Mouse (Mus musculus) hindbrain, embryonic 14.5 days (tissue): ENCODE data around the gene Kmt2c. TPM values are rescaled to one million over a fixed set of nuclear protein-coding genes. Genes with fewer than 3 reads are reported as not detected.

Experiments
- ATAC-seq: fragments of 200-750 bp; cut with Nextera tagmentation; 2 replicates; pipeline ENCODE4 v1.8.0; 2017; ENCODE audit warnings: moderate number of reproducible peaks, mild to moderate bottlenecking, moderate TSS enrichment, moderate library complexity; ENCODE audit not compliant: low FRiP score
- DNase-seq: peaks from one replicate; pipeline ENCODE4 v3.0.0-alpha.2; 2015; ENCODE audit warnings: low spot score
- H3K27ac ChIP-seq: fragments of 300-500 bp; sonication (generic); 2 replicates; pipeline ENCODE4 v1.5.1; 2014; ENCODE audit warnings: mild to moderate bottlenecking, moderate library complexity
- H3K27me3 ChIP-seq: fragments of 300-500 bp; sonication (generic); 2 replicates; pipeline ENCODE4 v1.6.1; 2014; ENCODE audit warnings: mild to moderate bottlenecking, low read length, mixed read lengths; ENCODE audit not compliant: control insufficient read depth, insufficient read depth
- H3K36me3 ChIP-seq: fragments of 300-500 bp; sonication (generic); replicated peaks from 2 replicates; pipeline ENCODE4 v1.6.1; 2014; ENCODE audit not compliant: control insufficient read depth, insufficient read depth
- H3K4me1 ChIP-seq: fragments of 300-500 bp; sonication (generic); replicated peaks from 2 replicates; pipeline ENCODE4 v1.6.1; 2014; ENCODE audit warnings: antibody characterized with exemption, low read length, mixed read lengths; ENCODE audit not compliant: control insufficient read depth, insufficient read depth
- H3K4me2 ChIP-seq: fragments of 300-500 bp; sonication (generic); replicated peaks from 2 replicates; pipeline ENCODE4 v1.6.1; 2014; ENCODE audit warnings: mild to moderate bottlenecking, moderate library complexity
- H3K4me3 ChIP-seq: fragments of 300-500 bp; sonication (generic); replicated peaks from 2 replicates; pipeline ENCODE4 v1.5.1; 2014; ENCODE audit warnings: mild to moderate bottlenecking, low read length
- H3K9ac ChIP-seq: fragments of 300-500 bp; sonication (generic); 2 replicates; pipeline ENCODE4 v1.6.1; 2014
- H3K9me3 ChIP-seq: fragments of 300-500 bp; sonication (generic); 2 replicates; pipeline ENCODE4 v1.6.1; 2016; ENCODE audit warnings: low read length; ENCODE audit not compliant: control insufficient read depth
- WGBS: fragments of 180-500 bp; shearing (Covaris S2); extraction: QIAGEN DNeasy Blood & Tissue Kit; methylation state at CpG from one replicate; pipeline ENCODE4 v1.1.7; 2014; 5-methylcytosine and 5-hydroxymethylcytosine counted together
- polyA plus RNA-seq: library from polyadenylated mRNA; unstranded; fragments of >200 nt; fragmentation: Nextera tagmentation; extraction: Ambion mirVana; gene quantifications from 2 replicates; pipeline ENCODE4 v1.2.1, GENCODE M21; 2014

Gene Kmt2c
- polyA plus RNA-seq, 1 experiment from 2014 or later, result 26.8 TPM

DNA sequence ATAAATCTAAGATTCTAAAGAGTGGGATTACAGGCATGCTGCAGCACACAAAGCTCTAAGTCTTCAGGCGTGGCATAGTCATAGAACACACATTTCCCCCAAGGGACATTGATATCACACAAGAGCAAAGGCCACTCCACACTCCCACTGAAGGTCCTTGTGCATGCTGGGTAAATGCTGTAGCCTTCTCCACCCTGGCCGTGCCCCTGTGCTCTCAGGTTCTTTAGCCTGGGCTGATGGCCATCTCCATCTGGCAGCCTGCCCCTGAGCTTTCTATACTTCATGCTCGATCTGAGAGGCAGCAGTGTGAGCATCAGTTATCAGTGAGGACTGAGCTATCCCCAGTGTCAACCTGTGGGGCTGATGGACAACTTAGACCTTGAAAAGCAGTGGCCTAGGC lies 21.2 kb upstream of the Kmt2c start:
- H3K9me3 ChIP-seq, result no peaks in the 10 kb centered on the region
- H3K4me2 ChIP-seq, result no peak overlapping the region
- no peak overlapping the region for H3K4me3 ChIP-seq
- ATAC-seq (no peak), DNase-seq (no peak)
- no peaks in the 10 kb centered on the region for H3K27me3 ChIP-seq
- H3K9ac ChIP-seq, result no peak overlapping the region
- no peak overlapping the region for H3K27ac ChIP-seq
- no peaks in the 10 kb centered on the region for H3K36me3 ChIP-seq
- H3K4me1 ChIP-seq, result no peaks in the 10 kb centered on the region
- WGBS, result 79% methylated on average over 3 of the region's 3 CpGs

DNA sequence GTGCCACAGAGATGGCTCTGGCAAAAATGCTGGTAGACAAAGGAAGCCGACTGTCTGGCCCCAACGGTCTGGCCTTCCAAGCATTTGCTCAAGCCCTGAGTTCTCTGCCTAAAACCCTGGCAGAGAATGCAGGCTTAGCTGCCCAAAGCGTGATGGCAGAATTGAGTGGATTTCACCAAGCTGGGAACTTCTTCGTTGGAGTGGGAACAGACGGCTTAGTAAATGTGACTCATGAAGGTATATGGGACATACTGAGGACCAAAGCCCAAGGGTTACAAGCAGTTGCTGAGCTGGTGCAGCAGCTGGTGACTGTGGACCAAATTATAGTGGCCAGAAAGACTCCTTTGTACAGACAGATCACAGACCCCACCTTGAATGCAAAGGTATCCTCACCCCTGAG lies 19.0 kb upstream of the Kmt2c start:
- H3K36me3 ChIP-seq, result no peaks in the 10 kb centered on the region
- H3K4me2 ChIP-seq, result no peak overlapping the region
- no peaks in the 10 kb centered on the region for H3K4me1 ChIP-seq
- ATAC-seq (no peak), DNase-seq (no peak)
- H3K27ac ChIP-seq, result no peak overlapping the region
- H3K4me3 ChIP-seq, result no peak overlapping the region
- H3K9ac ChIP-seq, result no peak overlapping the region
- no peaks in the 10 kb centered on the region for H3K27me3 ChIP-seq
- WGBS, result 86% methylated on average over 5 of the region's 5 CpGs
- no peaks in the 10 kb centered on the region for H3K9me3 ChIP-seq

DNA sequence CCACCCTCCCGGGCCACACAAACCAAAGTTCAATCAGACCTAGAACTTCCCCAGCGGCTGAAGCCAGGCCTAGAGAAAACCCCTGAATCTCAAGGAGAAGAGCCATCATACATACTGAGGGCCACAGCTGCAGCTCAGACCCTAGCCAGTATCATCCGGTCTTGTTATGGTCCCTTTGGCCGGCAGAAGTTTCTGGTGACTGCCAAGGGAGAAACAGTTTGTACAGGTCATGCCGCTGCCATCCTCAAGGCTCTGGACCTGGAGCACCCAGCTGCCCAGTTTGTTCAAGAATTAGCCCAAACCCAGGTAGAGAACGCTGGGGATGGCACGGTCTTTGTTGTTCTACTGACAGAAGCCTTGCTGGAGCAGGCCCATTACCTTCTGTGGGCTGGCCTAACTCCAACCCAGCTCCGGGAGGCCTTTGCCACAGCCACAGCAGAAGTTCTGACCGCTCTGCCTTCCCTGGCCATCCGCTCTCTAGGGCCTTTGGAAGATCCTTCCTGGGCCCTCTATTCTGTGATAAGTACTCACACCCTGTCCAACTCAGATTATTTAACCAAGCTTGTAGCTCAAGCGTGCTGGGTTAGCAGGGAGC lies 17.8 kb upstream of the Kmt2c start:
- no peak overlapping the region for H3K9ac ChIP-seq
- no peak overlapping the region for H3K27ac ChIP-seq
- H3K4me2 ChIP-seq, result no peak overlapping the region
- DNase-seq, result no peak
- 94% methylated on average over 11 of the region's 11 CpGs for WGBS
- no peaks in the 10 kb centered on the region for H3K36me3 ChIP-seq
- H3K9me3 ChIP-seq, result no peaks in the 10 kb centered on the region
- no peak for ATAC-seq
- H3K27me3 ChIP-seq, result no peaks in the 10 kb centered on the region
- H3K4me1 ChIP-seq, result no peaks in the 10 kb centered on the region
- H3K4me3 ChIP-seq, result no peak overlapping the region

GRCm38 (mm10) chr5:25515767-25516166 lies 17.2 kb upstream of the Kmt2c start, which contains the start of gene Cct8l1:
Gene Cct8l1 (plus strand): TSS chr5:25516067.
- WGBS, result 92% methylated on average over 5 of the region's 5 CpGs
- H3K36me3 ChIP-seq, result no peaks in the 10 kb centered on the region
- DNase-seq (no peak), ATAC-seq (no peak)
- no peak within 1 kb of the TSS for H3K4me2 ChIP-seq
- no peaks in the 10 kb centered on the region for H3K4me1 ChIP-seq
- no peaks in the 10 kb centered on the region for H3K27me3 ChIP-seq
- H3K9me3 ChIP-seq, result no peaks in the 10 kb centered on the region
- H3K4me3 ChIP-seq, result no peak within 1 kb of the TSS
- H3K9ac ChIP-seq, result no peak within 1 kb of the TSS
- H3K27ac ChIP-seq, result no peak within 1 kb of the TSS

GRCm38 (mm10) chr5:25506041-25506440 lies 7.5 kb upstream of the Kmt2c start:
- H3K4me3 ChIP-seq, result no peak overlapping the region
- DNase-seq (no peak), ATAC-seq (no peak)
- 87% methylated on average over 5 of the region's 5 CpGs for WGBS
- H3K4me1 ChIP-seq, result no peaks in the 10 kb centered on the region
- no peak overlapping the region for H3K27ac ChIP-seq
- no peaks in the 10 kb centered on the region for H3K9me3 ChIP-seq
- no peak overlapping the region for H3K9ac ChIP-seq
- no peaks in the 10 kb centered on the region for H3K36me3 ChIP-seq
- H3K4me2 ChIP-seq, result no peak overlapping the region
- no peaks in the 10 kb centered on the region for H3K27me3 ChIP-seq

DNA sequence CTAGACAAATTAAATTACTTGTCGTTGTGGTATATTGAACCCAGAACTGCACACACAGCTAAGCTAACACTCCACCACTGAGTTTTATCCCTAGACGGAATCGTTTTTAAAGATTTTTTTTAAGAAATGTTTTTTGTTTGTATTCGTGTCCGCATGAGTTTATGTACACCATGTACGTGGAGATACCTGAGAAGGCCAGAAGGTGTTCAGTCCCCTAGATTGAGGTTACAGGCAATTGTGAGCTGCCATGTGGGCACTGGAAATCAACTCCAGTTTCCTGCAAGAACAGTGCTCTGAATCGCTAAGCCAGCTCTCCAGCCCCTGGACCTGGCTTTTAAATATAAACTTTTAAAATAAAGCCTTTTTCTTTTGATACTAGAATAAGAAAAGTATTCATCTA lies 2.1 kb upstream of the Kmt2c start:
- DNase-seq, result no peak
- H3K27ac ChIP-seq, result no peak overlapping the region
- peak overlapping the region; percentile 82; the same call in 1 of the 2 replicates for H3K4me3 ChIP-seq

GRCm38 (mm10) chr5:25499423-25500398 lies 1.1 kb upstream of the Kmt2c start:
- DNase-seq (peak; percentile 99), ATAC-seq (peak; percentile 88)
- peak overlapping the region; percentile 82 for H3K4me3 ChIP-seq
- no peaks in the 10 kb centered on the region for H3K36me3 ChIP-seq
- peak overlapping the region; percentile 100 for H3K27ac ChIP-seq
- WGBS, result under 1% methylated on average over 88 of the region's 90 CpGs
- H3K27me3 ChIP-seq, result no peaks in the 10 kb centered on the region
- H3K9ac ChIP-seq, result peak overlapping the region; percentile 98
- H3K4me2 ChIP-seq, result peak overlapping the region; percentile 75
- peaks cover 19% of the 10 kb centered on the region for H3K4me1 ChIP-seq
- H3K9me3 ChIP-seq, result no peaks in the 10 kb centered on the region

More for the DNA sequence above, 2.1 kb upstream of the Kmt2c start:
- no peaks in the 10 kb centered on the region for H3K27me3 ChIP-seq
- ATAC-seq, result no peak
- 75% methylated on average over 7 of the region's 7 CpGs for WGBS
- peaks cover 19% of the 10 kb centered on the region for H3K4me1 ChIP-seq
- peak overlapping the region; percentile 75 for H3K4me2 ChIP-seq
- H3K36me3 ChIP-seq, result no peaks in the 10 kb centered on the region
- H3K9me3 ChIP-seq, result no peaks in the 10 kb centered on the region
- H3K9ac ChIP-seq, result peak overlapping the region; percentile 63

- peak overlapping the region; percentile 100 for H3K27ac ChIP-seq
- no peaks in the 10 kb centered on the region for H3K9me3 ChIP-seq
- H3K4me3 ChIP-seq, result peak overlapping the region; percentile 91
- peak; percentile 87 for ATAC-seq
- 2% methylated on average over 50 of the region's 87 CpGs for WGBS
- H3K36me3 ChIP-seq, result no peaks in the 10 kb centered on the region
- H3K27me3 ChIP-seq, result no peaks in the 10 kb centered on the region
- H3K4me1 ChIP-seq, result peaks cover 19% of the 10 kb centered on the region
- DNase-seq, result peak; percentile 78
- H3K4me2 ChIP-seq, result peak overlapping the region; percentile 75
- H3K9ac ChIP-seq, result peak overlapping the region; percentile 98
These were observed 339 bp upstream of the Kmt2c start for GRCm38 (mm10) chr5:25498821-25499422.

DNA sequence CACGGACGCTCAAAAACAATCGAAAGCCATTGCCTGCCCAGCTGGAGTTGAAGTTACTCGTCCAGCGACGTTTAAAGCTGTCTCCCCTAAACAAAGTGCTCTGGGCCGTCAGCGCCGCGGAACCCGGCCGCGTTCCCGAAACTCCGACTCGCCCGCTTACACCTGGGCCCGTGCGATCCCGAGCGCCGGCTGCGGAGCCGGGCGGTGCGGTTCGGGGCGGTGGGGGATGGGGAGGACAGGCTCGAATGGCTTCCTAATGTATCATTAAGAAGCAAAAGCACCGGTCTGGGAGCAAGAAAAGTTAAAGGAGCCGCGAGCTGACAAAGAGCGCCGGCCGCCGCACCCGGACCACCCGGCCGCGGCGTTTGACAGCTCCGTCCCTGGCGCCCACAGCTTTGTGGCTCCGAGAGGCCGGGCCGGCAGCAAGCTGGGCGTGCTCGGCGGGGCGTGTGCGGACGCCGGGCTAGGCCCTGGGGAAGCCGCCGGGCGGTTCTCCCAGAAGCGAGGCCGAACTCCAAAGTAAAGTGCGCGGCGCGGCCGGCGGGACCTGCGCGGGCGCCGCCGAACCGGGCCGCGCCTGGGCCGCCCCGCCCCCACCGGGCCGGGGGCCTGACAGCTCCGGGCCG lies 750 bp downstream of the Kmt2c start:
- Histone ChIP-seq H3K4me1 (peaks cover 19% of the 10 kb centered on the region), H3K36me3 (no peaks in the 10 kb centered on the region), H3K27ac (peak overlapping the region; percentile 100), H3K4me3 (peak overlapping the region; percentile 91), H3K27me3 (no peaks in the 10 kb centered on the region), H3K9ac (peak overlapping the region; percentile 98), H3K9me3 (no peaks in the 10 kb centered on the region), H3K4me2 (peak overlapping the region; percentile 75)
- 0% methylated on average over 70 of the region's 78 CpGs for WGBS
- peak; percentile 42 for DNase-seq
- no peak for ATAC-seq
